Mouse (Mus musculus): ENCODE data around the gene Lctl. TPM values are rescaled to one million over a fixed set of nuclear protein-coding genes. Genes with fewer than 3 reads are reported as not detected.

Gene Lctl
- total RNA-seq, 4 experiments from 2014 or later = 0.27 TPM; not detected in 3

- no peak for DNase-seq (ENCODE audit: low spot score in 2 of 2)
Measured at GRCm38 (mm10) chr9:64184166-64184840, 67.4 kb downstream of the Lctl start.

Other genes with a start within 250 kb of the Lctl start
- gene Smad6, start 95.1 kb upstream of the Lctl start, total RNA-seq (2022) = 1 to 10 TPM; 1.9 to 2.8 (median 2.1) TPM
- gene Zwilch, start 56.0 kb downstream of the Lctl start, total RNA-seq (2022) = 1 to 10 TPM; 4.0 to 4.7 (median 4.4) TPM
- 100 to 1,000 TPM; 558 to 632 (median 593) TPM for gene Rpl4, start 56.2 kb downstream of the Lctl start, total RNA-seq (2022)
- gene Snapc5, start 62.1 kb downstream of the Lctl start, total RNA-seq (2022) = 10 to 100 TPM; 18.7 to 25.0 (median 23.0) TPM
- 1 to 10 TPM; 1.9 to 2.9 (median 2.5) TPM for gene Uchl4, start 118.1 kb downstream of the Lctl start, total RNA-seq (2022)
- 100 to 1,000 TPM; 274 to 294 (median 288) TPM for gene Map2k1, start 136.5 kb downstream of the Lctl start, total RNA-seq (2022)
- 10 to 100 TPM; 19.5 to 24.7 (median 21.5) TPM for gene Tipin, start 164.4 kb downstream of the Lctl start, total RNA-seq (2022)
- gene Dis3l, start 224.1 kb downstream of the Lctl start, total RNA-seq (2022) = 10 to 100 TPM; 28.8 to 30.4 (median 30.2) TPM

Measured in left cerebral cortex, adult 8-10 months (tissue).